Comparison of ENCODE assay signal across 21 mouse cellular contexts in the genomic region with DNA sequence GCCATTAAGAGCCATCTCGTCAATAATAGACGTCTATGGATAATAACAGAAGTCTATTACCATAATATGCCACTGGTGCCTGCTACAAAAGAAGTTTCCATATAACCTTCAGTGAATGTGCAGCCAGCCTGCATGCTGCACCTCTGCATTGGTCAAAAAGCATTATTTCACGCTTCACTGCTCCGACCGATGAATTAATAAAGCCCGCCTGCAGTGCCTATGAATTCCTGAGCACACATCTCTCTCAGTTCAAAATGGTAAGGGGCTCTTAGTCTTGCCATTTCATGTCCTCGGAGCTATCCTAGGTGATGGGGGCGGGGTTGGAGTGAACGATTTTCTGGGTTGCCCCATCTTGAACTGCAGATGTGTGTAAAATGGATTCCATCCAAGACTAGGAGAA.
DNase-seq lines count a peak whose midpoint lies in the region; ATAC-seq and TF ChIP-seq lines count a peak whose summit lies in the region.
"Had no signal": no experiment of that assay in that cellular context is flagged by ENCODE, and none has a peak within 500 bp of the region (broad histone marks: within the 10 kb centered on the region; RNA-seq: fewer than 3 reads in every experiment).

No protein-coding gene starts in this region.

- H3K27ac ChIP-seq in forebrain, embryonic 12.5 days, result peak overlapping the region; percentile 25; the same call in 1 of the 2 replicates
- no peak overlapping the region for H3K27ac ChIP-seq in forebrain, postnatal 0 days (ENCODE audit: low read depth, low read length)
- H3K27ac ChIP-seq in neural tube, embryonic 12.5 days, result no peak overlapping the region
- peak overlapping the region; percentile 47; the same call in 1 of the 2 replicates for H3K27ac ChIP-seq in midbrain, embryonic 15.5 days
- H3K27ac ChIP-seq: embryonic facial prominence, embryonic 15.5 days; liver, embryonic 15.5 days; lung, embryonic 15.5 days; macrophage had no signal

- no peak overlapping the region for H3K9ac ChIP-seq in forebrain, embryonic 12.5 days
- H3K9ac ChIP-seq in forebrain, postnatal 0 days, result no peak overlapping the region
- H3K9ac ChIP-seq in neural tube, embryonic 12.5 days, result no peak overlapping the region
- no peak overlapping the region for H3K9ac ChIP-seq in midbrain, embryonic 15.5 days
- H3K9ac ChIP-seq: embryonic facial prominence, embryonic 15.5 days; heart, embryonic 12.5 days; liver, embryonic 15.5 days; lung, embryonic 15.5 days had no signal

- no peak for TF ChIP-seq CTCF in forebrain, postnatal 0 days (IDR thresholded peaks at IDR 0.05; ENCODE audit: low read depth)

- peaks cover 36% of the 10 kb centered on the region for H3K4me1 ChIP-seq in forebrain, embryonic 12.5 days
- H3K4me1 ChIP-seq in forebrain, postnatal 0 days (ENCODE audit: insufficient read depth), result peaks cover 9% of the 10 kb centered on the region; the same call in 1 of the 2 replicates
- peaks cover 18% of the 10 kb centered on the region; the same call in 1 of the 2 replicates for H3K4me1 ChIP-seq in neural tube, embryonic 12.5 days
- H3K4me1 ChIP-seq in midbrain, embryonic 15.5 days, result peaks cover 23% of the 10 kb centered on the region
- H3K4me1 ChIP-seq: embryonic facial prominence, embryonic 15.5 days; liver, embryonic 15.5 days had no signal

- WGBS in forebrain, embryonic 12.5 days, result 39% methylated on average over 9 of the region's 9 CpGs
- WGBS in forebrain, postnatal 0 days, result 28% methylated on average over 9 of the region's 9 CpGs
- 67% methylated on average over 9 of the region's 9 CpGs for WGBS in neural tube, embryonic 12.5 days
- WGBS in midbrain, embryonic 15.5 days, result 27% methylated on average over 9 of the region's 9 CpGs

- no peak overlapping the region for H3K4me3 ChIP-seq in forebrain, embryonic 12.5 days (replicated peaks)
- no peak overlapping the region for H3K4me3 ChIP-seq in forebrain, postnatal 0 days (ENCODE audit: low read depth, low read length)
- no peak overlapping the region for H3K4me3 ChIP-seq in neural tube, embryonic 12.5 days
- H3K4me3 ChIP-seq in midbrain, embryonic 15.5 days, result no peak overlapping the region
- H3K4me3 ChIP-seq: embryonic facial prominence, embryonic 15.5 days; heart, embryonic 12.5 days; liver, embryonic 15.5 days; lung, embryonic 15.5 days had no signal

- H3K9me3 ChIP-seq in forebrain, embryonic 12.5 days, result no peaks in the 10 kb centered on the region
- H3K9me3 ChIP-seq in forebrain, postnatal 0 days (ENCODE audit: low read length), result no peaks in the 10 kb centered on the region
- no peaks in the 10 kb centered on the region for H3K9me3 ChIP-seq in neural tube, embryonic 12.5 days
- no peaks in the 10 kb centered on the region for H3K9me3 ChIP-seq in midbrain, embryonic 15.5 days
- H3K9me3 ChIP-seq: embryonic facial prominence, embryonic 15.5 days; heart, embryonic 12.5 days; liver, embryonic 15.5 days; lung, embryonic 15.5 days had no signal

- peak overlapping the region; percentile 23 for H3K4me2 ChIP-seq in forebrain, embryonic 12.5 days
- H3K4me2 ChIP-seq in forebrain, postnatal 0 days (ENCODE audit: low read depth), result no peak overlapping the region
- no peak overlapping the region for H3K4me2 ChIP-seq in neural tube, embryonic 12.5 days (replicated peaks)
- no peak overlapping the region for H3K4me2 ChIP-seq in midbrain, embryonic 15.5 days
- H3K4me2 ChIP-seq: embryonic facial prominence, embryonic 15.5 days; heart, embryonic 12.5 days; liver, embryonic 15.5 days; lung, embryonic 15.5 days had no signal

- no peaks in the 10 kb centered on the region for H3K36me3 ChIP-seq in forebrain, embryonic 12.5 days (replicated peaks)
- no peaks in the 10 kb centered on the region for H3K36me3 ChIP-seq in forebrain, postnatal 0 days (ENCODE audit: insufficient read depth)
- no peaks in the 10 kb centered on the region for H3K36me3 ChIP-seq in neural tube, embryonic 12.5 days
- H3K36me3 ChIP-seq in midbrain, embryonic 15.5 days (replicated peaks), result no peaks in the 10 kb centered on the region
- H3K36me3 ChIP-seq: embryonic facial prominence, embryonic 15.5 days; heart, embryonic 12.5 days; liver, embryonic 15.5 days; lung, embryonic 15.5 days had no signal

- ATAC-seq in forebrain, embryonic 12.5 days (ENCODE audit: low FRiP score), result peak; percentile 59; the same call in 1 of the 2 replicates
- ATAC-seq in forebrain, postnatal 0 days, result no peak
- peak; percentile 46; the same call in 1 of the 2 replicates for ATAC-seq in neural tube, embryonic 12.5 days (ENCODE audit: low FRiP score, low read depth)
- peak; percentile 60 for ATAC-seq in midbrain, embryonic 15.5 days (replicated peaks)
- ATAC-seq in frontal cortex, adult (ENCODE audit: low TSS enrichment), result no peak

- DNase-seq in forebrain, postnatal 0 days, result no peak
- DNase-seq in neural tube, embryonic 10.5 days (ENCODE audit: extremely low spot score, low spot score), result no peak
- DNase-seq in retina, postnatal 1 day, result peak; percentile 73
- no peak for DNase-seq in heart, adult 9 months (ENCODE audit: low spot score in 2 of 2)
- DNase-seq: adrenal gland, postnatal 14 days; cerebellum, adult 8-10 months; gastrocnemius, postnatal 14 days; heart, adult 11 months; heart, postnatal 14 days; liver; thymus, adult 2 months; thymus, postnatal 4 days had no signal

- no peaks in the 10 kb centered on the region for H3K27me3 ChIP-seq in forebrain, embryonic 12.5 days
- no peaks in the 10 kb centered on the region for H3K27me3 ChIP-seq in forebrain, postnatal 0 days (ENCODE audit: insufficient read depth, low read length)
- H3K27me3 ChIP-seq in neural tube, embryonic 12.5 days (replicated peaks), result no peaks in the 10 kb centered on the region
- H3K27me3 ChIP-seq in midbrain, embryonic 15.5 days (replicated peaks), result no peaks in the 10 kb centered on the region
- H3K27me3 ChIP-seq: embryonic facial prominence, embryonic 15.5 days; liver, embryonic 15.5 days; lung, embryonic 15.5 days had no signal

Comparison
In these comparisons a context has a peak if more than half of its experiments do, and no peak if none do; other contexts are left out.
1. ATAC-seq: peak in forebrain, embryonic 12.5 days (single experiment), neural tube, embryonic 12.5 days (single experiment) and midbrain, embryonic 15.5 days (single experiment); none in forebrain, postnatal 0 days (single experiment) and frontal cortex, adult (single experiment).
2. H3K27ac ChIP-seq: peak in forebrain, embryonic 12.5 days (single experiment) and midbrain, embryonic 15.5 days (single experiment); none in forebrain, postnatal 0 days (single experiment) and neural tube, embryonic 12.5 days (single experiment).